Mouse (Mus musculus): ENCODE results near the gene Mogat2.

DNA sequence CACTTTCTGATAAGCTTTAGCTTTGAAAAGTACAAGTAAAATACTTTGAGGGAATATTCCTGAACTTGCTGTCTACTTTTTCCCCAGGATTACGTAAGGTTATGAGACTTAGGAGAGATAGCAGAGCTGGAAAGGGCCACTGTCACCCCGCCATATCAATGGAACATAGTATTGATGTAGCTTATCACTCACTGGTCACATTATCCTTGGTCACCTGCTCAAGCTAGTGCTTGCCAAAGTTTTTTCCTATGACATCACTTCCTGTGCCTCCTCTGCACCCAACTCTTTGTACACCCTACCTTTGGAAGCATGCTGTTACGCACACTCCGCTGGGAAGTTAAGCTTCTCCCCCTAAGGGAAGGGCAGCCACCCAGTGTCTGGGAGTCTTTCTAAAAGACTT is 29.7 kb downstream of the Mogat2 start:
- TF ChIP-seq CTCF (IDR thresholded peaks at IDR 0.05) (no peak), EP300 (IDR thresholded peaks at IDR 0.05) (no peak)
